Mouse (Mus musculus) CH12.LX (cell line): ENCODE results near the gene March6.

Experiments used
- CTCF ChIP-seq, 2 experiments: IDR thresholded peaks in 1 of 2; conservative IDR thresholded peaks in 1 of 2; 2 replicates each; pipeline ENCODE4 v1.5.1; 2011 to 2012; ENCODE audit warnings: low read depth in 2 of 2, low read length in 2 of 2, improper control_type of control experiment in 1 of 2, inconsistent platforms in 1 of 2, mild to moderate bottlenecking in 1 of 2, moderate library complexity in 1 of 2
- ELF1 ChIP-seq: IDR thresholded peaks from 2 replicates; pipeline ENCODE4 v1.6.1; 2014; ENCODE audit warnings: low read depth, mild to moderate bottlenecking, inconsistent platforms, low read length, improper control_type of control experiment
- EP300 ChIP-seq: IDR thresholded peaks from 2 replicates; pipeline ENCODE4 v1.6.1; 2011; ENCODE audit warnings: low read length, improper control_type of control experiment
- MAZ ChIP-seq: IDR thresholded peaks from 2 replicates; pipeline ENCODE4 v1.6.1; 2012; ENCODE audit warnings: low read depth, mild to moderate bottlenecking, inconsistent platforms, low read length, improper control_type of control experiment, moderate library complexity
- PAX5 ChIP-seq: IDR thresholded peaks from 2 replicates; pipeline ENCODE4 v1.6.1; 2012; ENCODE audit warnings: low read length, inconsistent platforms, mixed read lengths
- POLR2A ChIP-seq: IDR thresholded peaks from 2 replicates; pipeline ENCODE4 v1.6.1; 2011; ENCODE audit warnings: low read depth, mild to moderate bottlenecking, improper control_type of control experiment, low read length
- SMC3 ChIP-seq: IDR thresholded peaks from 2 replicates; pipeline ENCODE4 v1.6.1; 2011; ENCODE audit warnings: low read depth, low read length, improper control_type of control experiment
- TBP ChIP-seq: conservative IDR thresholded peaks from 2 replicates; pipeline ENCODE4 v1.6.1; 2011; ENCODE audit warnings: low read depth, low read length, improper control_type of control experiment
- TCF12 ChIP-seq: IDR thresholded peaks from 2 replicates; pipeline ENCODE4 v1.6.1; 2014; ENCODE audit warnings: low read depth, mild to moderate bottlenecking, inconsistent platforms, low read length, improper control_type of control experiment
- USF1 ChIP-seq: IDR thresholded peaks from 2 replicates; pipeline ENCODE4 v1.6.1; 2014; ENCODE audit warnings: low read depth, mild to moderate bottlenecking, inconsistent platforms, low read length, improper control_type of control experiment
- ZKSCAN1 ChIP-seq: IDR thresholded peaks from 2 replicates; pipeline ENCODE4 v1.6.1; 2012; ENCODE audit warnings: low read depth, inconsistent platforms, low read length, improper control_type of control experiment, borderline replicate concordance

DNA sequence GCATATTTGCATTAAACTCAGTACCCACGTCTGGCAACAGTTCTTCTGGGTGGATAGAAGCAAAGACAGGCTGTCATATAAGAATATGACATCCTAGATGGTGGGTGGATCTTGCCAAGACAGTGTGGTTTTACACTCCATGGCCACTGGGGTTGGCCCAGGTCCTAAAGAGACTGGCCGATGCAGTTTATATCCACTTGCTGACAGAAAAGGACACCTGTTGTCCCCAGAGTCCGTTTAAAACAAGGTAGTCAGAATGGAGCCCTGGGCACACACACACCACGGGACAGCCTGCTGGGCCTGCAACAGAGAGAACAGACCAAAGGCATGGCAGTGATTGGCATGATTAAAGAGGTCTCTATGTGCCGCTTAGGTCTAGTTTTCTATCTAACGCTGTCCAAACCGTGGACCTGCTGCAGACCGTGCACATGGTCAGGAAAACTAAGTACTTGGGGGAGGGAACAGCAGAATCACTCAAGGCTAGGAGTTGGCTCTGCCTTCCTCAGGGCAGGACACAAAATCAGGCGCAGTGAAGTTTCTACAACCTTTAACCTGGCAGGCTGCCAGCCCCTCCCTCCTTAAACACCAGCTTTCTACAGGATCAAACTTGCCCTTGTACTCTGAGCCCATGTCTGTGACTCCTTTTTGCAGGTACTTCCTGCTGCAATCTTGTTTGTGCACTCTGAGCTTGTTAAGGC, 38.6 kb upstream of the March6 start:
- TF ChIP-seq EP300 (no peak), CTCF (conservative IDR thresholded peaks at IDR 0.05 in 1 of 2, IDR thresholded peaks at IDR 0.05 in 1 of 2; ENCODE audit: low read depth in 2 of 2, low read length in 2 of 2) (no peak), POLR2A (no peak), SMC3 (no peak), ELF1 (no peak), MAZ (no peak), TBP (no peak), TCF12 (no peak), PAX5 (no peak), ZKSCAN1 (no peak), USF1 (no peak)
